Mouse (Mus musculus) lung, postnatal 0 days (tissue): Measurements from ENCODE around the gene Tlr12.

Experiments used
- CTCF ChIP-seq: IDR thresholded peaks from 2 replicates; pipeline ENCODE4 v1.5.1; 2016; ENCODE audit warnings: antibody characterized with exemption, mild to moderate bottlenecking
- EP300 ChIP-seq: IDR thresholded peaks from 2 replicates; pipeline ENCODE4 v1.6.1; 2016; ENCODE audit warnings: antibody characterized with exemption, mild to moderate bottlenecking, control low read depth

- TF ChIP-seq CTCF (no peak), EP300 (no peak)
These were observed 25.1 kb downstream of the Tlr12 start for GRCm38 (mm10) chr4:128593286-128593685.
